Mouse (Mus musculus) liver, embryonic 16.5 days (tissue): ENCODE results near the gene Grb10. TPM values are rescaled to one million over a fixed set of nuclear protein-coding genes. Genes with fewer than 3 reads are reported as not detected.

ENCODE experiments used
- ATAC-seq: fragments of 200-750 bp; cut with Nextera tagmentation; 2 replicates; pipeline ENCODE4 v1.8.0; 2017; ENCODE audit warnings: low read depth, mild to moderate bottlenecking, moderate number of reproducible peaks, moderate library complexity
- H3K27ac ChIP-seq: fragments of 300-500 bp; sonication (generic); 2 replicates; pipeline ENCODE4 v1.5.1; 2014; ENCODE audit warnings: mild to moderate bottlenecking, low read length
- H3K27me3 ChIP-seq: fragments of 300-500 bp; sonication (generic); 2 replicates; pipeline ENCODE4 v1.6.1; 2014; ENCODE audit warnings: low read depth, low read length, mixed read lengths; ENCODE audit not compliant: control insufficient read depth, insufficient read depth
- H3K36me3 ChIP-seq: fragments of 300-500 bp; sonication (generic); 2 replicates; pipeline ENCODE4 v1.6.1; 2014; ENCODE audit warnings: mild to moderate bottlenecking; ENCODE audit not compliant: control insufficient read depth, insufficient read depth
- H3K4me1 ChIP-seq: fragments of 300-500 bp; sonication (generic); 2 replicates; pipeline ENCODE4 v1.6.1; 2014; ENCODE audit warnings: low read depth, low read length, mixed read lengths; ENCODE audit not compliant: control insufficient read depth
- H3K4me2 ChIP-seq: fragments of 300-500 bp; sonication (generic); 2 replicates; pipeline ENCODE4 v1.6.1; 2014; ENCODE audit warnings: low read depth, low read length, mixed read lengths
- H3K4me3 ChIP-seq: fragments of 300-500 bp; sonication (generic); 2 replicates; pipeline ENCODE4 v1.5.1; 2014; ENCODE audit warnings: low read depth, mild to moderate bottlenecking, low read length
- H3K9ac ChIP-seq: fragments of 300-500 bp; sonication (generic); 2 replicates; pipeline ENCODE4 v1.6.1; 2014; ENCODE audit warnings: low read depth, low read length
- H3K9me3 ChIP-seq: fragments of 300-500 bp; sonication (generic); replicated peaks from 2 replicates; pipeline ENCODE4 v1.6.1; 2016; ENCODE audit warnings: low read length; ENCODE audit not compliant: control insufficient read depth
- WGBS: fragments of 180-500 bp; shearing (Covaris S2); extraction: QIAGEN DNeasy Blood & Tissue Kit; methylation state at CpG from one replicate; pipeline ENCODE4 v1.1.7; 2014; ENCODE audit not compliant: insufficient replicate concordance; 5-methylcytosine and 5-hydroxymethylcytosine counted together
- polyA plus RNA-seq: library from polyadenylated mRNA; unstranded; fragments of >200 nt; fragmentation: Nextera tagmentation; extraction: Ambion mirVana; gene quantifications from 2 replicates; pipeline ENCODE4 v1.2.1, GENCODE M21; 2015

The Grb10 gene
- polyA plus RNA-seq, 1 experiment from 2014 or later = 240 TPM

DNA sequence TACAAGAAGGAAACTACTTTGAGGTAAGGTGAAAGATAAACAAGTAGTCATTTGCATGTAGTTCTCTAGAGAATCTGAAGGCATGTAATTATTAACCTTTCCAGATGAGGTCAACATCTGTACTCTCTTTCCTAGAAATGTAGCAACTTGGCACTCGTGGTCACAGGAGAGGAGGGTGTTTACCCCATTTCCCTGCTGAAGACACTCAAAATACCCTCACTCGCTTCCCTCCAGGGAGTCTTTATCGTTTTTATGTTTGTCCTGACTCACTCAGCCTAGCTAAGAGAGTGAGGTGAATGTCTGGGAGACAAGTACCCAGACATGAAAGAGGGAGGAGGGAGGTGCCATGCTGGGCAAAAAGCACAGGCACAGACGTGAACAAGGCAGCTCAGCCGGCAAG, 77.6 kb downstream of the Grb10 start:
- Histone ChIP-seq H3K36me3 (no peaks in the 10 kb centered on the region), H3K4me3 (no peak overlapping the region), H3K9me3 (no peaks in the 10 kb centered on the region), H3K9ac (no peak overlapping the region), H3K27ac (peak overlapping the region; percentile 49), H3K4me1 (peaks cover 45% of the 10 kb centered on the region), H3K27me3 (no peaks in the 10 kb centered on the region), H3K4me2 (no peak overlapping the region)
- 50% methylated on average over 5 of the region's 5 CpGs for WGBS
- ATAC-seq = no peak

- H3K36me3 ChIP-seq = no peaks in the 10 kb centered on the region
- no peak overlapping the region for H3K4me3 ChIP-seq
- H3K9ac ChIP-seq = no peak overlapping the region
- no peak overlapping the region for H3K4me2 ChIP-seq
- H3K9me3 ChIP-seq = no peaks in the 10 kb centered on the region
- H3K27me3 ChIP-seq = no peaks in the 10 kb centered on the region
- H3K4me1 ChIP-seq = peaks cover 40% of the 10 kb centered on the region
- 71% methylated on average over 2 of the region's 2 CpGs for WGBS
- no peak overlapping the region for H3K27ac ChIP-seq
- ATAC-seq = no peak
Observed at GRCm38 (mm10) chr11:11960227-11960626, 78.3 kb downstream of the Grb10 start.

GRCm38 (mm10) chr11:11958479-11958878, 80.0 kb downstream of the Grb10 start:
- Histone ChIP-seq H3K36me3 (no peaks in the 10 kb centered on the region), H3K4me3 (no peak overlapping the region), H3K27ac (no peak overlapping the region), H3K27me3 (no peaks in the 10 kb centered on the region), H3K9me3 (no peaks in the 10 kb centered on the region), H3K9ac (no peak overlapping the region), H3K4me2 (no peak overlapping the region), H3K4me1 (peaks cover 25% of the 10 kb centered on the region)
- WGBS = 64% methylated on average over 2 of the region's 2 CpGs
- ATAC-seq = no peak

DNA sequence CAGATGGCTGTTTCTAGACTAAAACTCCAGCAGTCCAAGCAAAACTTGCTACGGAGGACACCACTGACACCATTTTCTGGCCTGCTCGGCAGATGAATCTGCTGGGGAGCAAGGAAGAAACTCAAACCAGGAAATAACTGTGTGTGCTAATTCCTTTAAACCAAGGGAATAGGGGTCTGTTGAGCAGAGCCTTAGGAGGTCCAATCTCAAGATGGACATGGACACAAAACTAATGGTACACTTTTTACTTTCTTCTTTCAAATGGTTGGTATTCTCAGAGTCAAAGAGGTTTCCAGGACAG, 80.5 kb downstream of the Grb10 start:
- H3K36me3 ChIP-seq = no peaks in the 10 kb centered on the region
- WGBS = 76% methylated on average over 2 of the region's 2 CpGs
- ATAC-seq = no peak

DNA sequence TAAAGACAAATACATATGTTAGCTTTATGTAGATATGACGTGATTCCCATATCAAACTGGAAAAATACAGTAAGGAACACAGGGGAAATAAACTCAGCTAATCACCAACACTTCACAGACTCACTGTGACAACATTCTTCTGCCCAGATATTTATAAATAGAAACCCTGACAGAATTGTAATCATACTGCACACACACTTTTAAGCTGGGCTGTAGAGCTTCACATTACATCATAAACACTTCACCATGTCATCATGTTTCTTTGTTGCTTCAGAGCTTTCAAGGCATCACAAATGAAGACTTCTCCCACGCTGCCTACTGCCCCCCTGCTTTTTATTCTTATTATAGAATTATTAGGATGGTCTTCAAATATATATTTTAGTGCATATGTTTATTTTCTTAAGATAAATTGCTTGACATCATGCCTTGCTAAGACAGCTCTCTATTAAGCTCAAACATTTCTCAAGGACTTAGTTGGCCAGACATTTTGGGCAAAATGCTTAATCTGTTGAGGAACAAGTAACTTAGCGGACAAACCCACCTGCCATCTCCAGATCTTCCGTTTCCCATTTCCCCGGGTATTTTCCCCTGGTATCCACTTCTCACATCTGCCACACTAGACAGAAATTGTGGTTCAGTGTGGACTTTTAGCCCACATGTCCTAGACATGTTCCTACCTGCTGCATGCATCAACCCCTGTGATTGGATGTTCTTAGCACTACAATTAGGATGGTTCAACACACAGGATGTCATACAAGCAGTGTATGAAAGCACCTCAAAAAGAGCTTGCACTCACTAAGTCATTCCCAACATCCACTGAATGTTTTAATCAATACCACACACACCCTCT, 81.0 kb downstream of the Grb10 start:
- Histone ChIP-seq H3K4me1 (peaks cover 16% of the 10 kb centered on the region), H3K9ac (no peak overlapping the region), H3K9me3 (no peaks in the 10 kb centered on the region), H3K4me3 (no peak overlapping the region), H3K36me3 (no peaks in the 10 kb centered on the region), H3K4me2 (no peak overlapping the region), H3K27me3 (no peaks in the 10 kb centered on the region), H3K27ac (no peak overlapping the region)
- ATAC-seq = no peak
- 72% methylated on average over 5 of the region's 5 CpGs for WGBS

More for the DNA sequence above, 80.5 kb downstream of the Grb10 start:
- Histone ChIP-seq H3K27ac (no peak overlapping the region), H3K4me1 (peaks cover 20% of the 10 kb centered on the region), H3K9me3 (no peaks in the 10 kb centered on the region), H3K9ac (no peak overlapping the region), H3K4me3 (no peak overlapping the region), H3K27me3 (no peaks in the 10 kb centered on the region), H3K4me2 (no peak overlapping the region)

DNA sequence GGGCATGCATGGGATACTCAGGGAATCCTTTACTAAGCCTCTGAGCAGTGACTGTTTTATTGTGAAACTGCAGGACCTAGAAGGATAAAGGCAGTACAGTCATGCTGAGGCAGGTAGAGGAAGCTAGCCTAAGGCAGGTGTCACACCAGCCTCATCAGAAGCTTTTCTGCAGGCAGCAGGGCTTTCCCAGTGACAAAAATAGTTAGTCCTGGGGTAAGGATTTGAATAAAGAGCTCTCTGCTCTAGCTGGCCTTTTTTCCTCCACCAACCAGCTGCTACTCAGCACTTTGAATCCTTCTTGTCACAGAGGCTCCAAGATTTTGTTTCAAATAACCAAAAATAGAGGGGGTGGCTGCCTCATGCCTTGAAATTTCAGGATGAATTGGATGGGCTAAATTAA, 82.7 kb downstream of the Grb10 start:
- Histone ChIP-seq H3K9me3 (no peaks in the 10 kb centered on the region), H3K4me3 (no peak overlapping the region), H3K27me3 (no peaks in the 10 kb centered on the region), H3K4me1 (peaks cover 2% of the 10 kb centered on the region; the same call in 1 of the 2 replicates), H3K4me2 (no peak overlapping the region), H3K27ac (no peak overlapping the region), H3K36me3 (no peaks in the 10 kb centered on the region), H3K9ac (no peak overlapping the region)
- no peak for ATAC-seq

- 78% methylated on average over 6 of the region's 6 CpGs for WGBS
- no peak for ATAC-seq
- Histone ChIP-seq H3K27ac (no peak overlapping the region), H3K4me3 (no peak overlapping the region), H3K9ac (no peak overlapping the region), H3K4me1 (peaks cover 2% of the 10 kb centered on the region; the same call in 1 of the 2 replicates), H3K27me3 (no peaks in the 10 kb centered on the region), H3K36me3 (no peaks in the 10 kb centered on the region), H3K4me2 (no peak overlapping the region), H3K9me3 (no peaks in the 10 kb centered on the region)
Observed at GRCm38 (mm10) chr11:11954606-11955005, 83.9 kb downstream of the Grb10 start.

- no peak overlapping the region for H3K4me3 ChIP-seq
- no peak overlapping the region for H3K4me2 ChIP-seq
- no peak for ATAC-seq
- H3K9me3 ChIP-seq = no peaks in the 10 kb centered on the region
- H3K9ac ChIP-seq = no peak overlapping the region
- H3K36me3 ChIP-seq = no peaks in the 10 kb centered on the region
- H3K27ac ChIP-seq = no peak overlapping the region
- no peaks in the 10 kb centered on the region for H3K27me3 ChIP-seq
- WGBS = 69% methylated on average over 4 of the region's 4 CpGs
- peaks cover 2% of the 10 kb centered on the region for H3K4me1 ChIP-seq
Observed at GRCm38 (mm10) chr11:11954115-11954438, 84.4 kb downstream of the Grb10 start.

DNA sequence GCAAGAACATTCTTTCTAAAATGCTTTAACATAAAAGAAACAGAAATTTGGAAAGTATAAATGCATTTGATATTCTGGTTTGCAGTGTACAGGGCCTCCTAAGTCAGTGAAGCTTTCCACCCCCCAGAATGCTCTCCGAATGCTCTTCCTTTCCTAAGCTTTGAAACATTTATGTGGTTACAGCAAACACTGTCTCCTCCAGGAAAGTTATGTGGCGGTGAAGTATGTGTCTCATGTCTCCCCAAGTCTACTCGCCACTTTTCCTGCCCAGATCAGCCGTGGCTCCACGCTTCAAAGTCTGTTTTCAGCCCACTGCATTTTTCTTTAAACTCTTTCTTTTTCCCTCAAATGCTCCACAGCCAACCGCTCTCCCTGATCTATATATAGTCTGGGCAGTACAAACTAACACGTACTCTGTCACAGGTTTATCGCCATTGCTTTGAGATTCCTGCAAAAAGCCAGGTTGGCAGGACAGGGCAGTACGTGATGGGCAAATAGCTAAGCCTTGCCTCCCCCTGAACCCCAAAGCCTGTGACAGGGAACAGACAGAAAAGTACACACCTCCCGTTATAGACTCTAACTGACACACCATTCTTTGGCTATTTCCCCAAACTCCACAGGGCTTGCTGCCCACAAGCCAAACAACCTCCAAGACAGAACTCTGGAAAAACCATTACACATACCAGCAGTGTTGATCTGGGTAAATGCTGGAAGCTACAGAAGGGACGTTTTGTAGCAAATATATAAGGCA, 84.9 kb downstream of the Grb10 start:
- Histone ChIP-seq H3K27ac (no peak overlapping the region), H3K9ac (no peak overlapping the region), H3K36me3 (no peaks in the 10 kb centered on the region), H3K4me3 (no peak overlapping the region), H3K4me2 (no peak overlapping the region), H3K4me1 (peaks cover 6% of the 10 kb centered on the region), H3K27me3 (no peaks in the 10 kb centered on the region), H3K9me3 (no peaks in the 10 kb centered on the region)
- no peak for ATAC-seq
- 67% methylated on average over 11 of the region's 11 CpGs for WGBS
